ENCODE assay signal across 8 mouse cellular contexts in the genomic region with DNA sequence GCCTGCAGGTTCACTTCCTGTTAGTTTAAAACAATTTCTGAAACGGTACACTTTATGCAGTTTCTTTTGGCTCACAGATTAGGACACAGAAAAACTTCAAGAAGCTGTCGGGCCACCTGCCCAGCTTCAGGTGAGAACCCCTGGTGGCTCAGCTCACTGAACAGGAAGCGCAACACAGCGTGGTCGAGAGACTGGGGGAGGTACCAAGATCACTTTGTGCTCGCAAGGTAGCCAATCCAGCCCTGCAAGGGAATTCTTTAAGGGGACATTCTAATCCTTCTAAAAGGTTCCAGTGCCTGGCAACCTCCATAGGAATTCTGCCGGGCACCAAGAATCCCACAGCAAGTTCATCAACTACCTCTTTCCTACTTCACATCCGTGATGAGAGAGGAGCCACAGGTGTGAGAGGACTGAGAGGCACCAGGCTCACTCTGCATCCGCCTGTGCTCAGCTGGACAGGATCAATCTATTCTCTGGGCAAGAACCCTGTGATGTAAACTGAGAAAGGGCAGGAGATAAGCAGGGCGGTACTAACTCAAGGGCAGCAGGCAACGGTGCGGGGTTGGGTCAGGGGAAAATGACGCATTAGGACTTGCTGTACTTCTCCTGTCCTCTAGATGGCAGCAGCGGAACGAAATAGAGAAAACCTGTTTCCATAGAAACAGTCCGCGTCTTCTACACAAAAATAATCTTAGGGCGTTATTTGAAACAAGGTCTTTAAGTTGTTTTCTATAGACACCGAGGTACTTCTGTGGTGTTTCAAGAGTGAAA.
DNase-seq lines count a peak whose midpoint lies in the region.

No protein-coding gene starts in this region.

- H3K9me3 ChIP-seq in megakaryocyte, embryonic 14.5 days: peaks cover 4% of the 10 kb centered on the region; the same call in 1 of the 2 replicates

- intact Hi-C loops in gastrocnemius, postnatal 14 days (cut with DNase I; ENCODE audit: low total_unique reads): loop anchor here (10.0 kb wide), 1 partner anchor 679 kb away; no protein-coding TSS in a partner anchor

- DNase-seq in adrenal gland, adult (ENCODE audit: inconsistent age in 2 of 2, low spot score in 1 of 2): peak; percentile 74 to 94
- DNase-seq in embryo, embryonic 10 days (ENCODE audit: low spot score): peak; percentile 93
- DNase-seq in gastrocnemius, postnatal 14 days: peak; percentile 43
- DNase-seq in induced T-regulatory cell, adult 2 months (ENCODE audit: low read depth): peak; percentile 94
- DNase-seq in left cerebral cortex, adult 8-10 months (ENCODE audit: low spot score in 2 of 2): peak; percentile 11 to 46
- DNase-seq in right cerebral cortex, postnatal 10 days (ENCODE audit: low spot score in 2 of 2): peak; percentile 71 to 78
- DNase-seq in urinary bladder, postnatal 4 days (ENCODE audit: low spot score in 2 of 2): peak; percentile 25 to 66

- H3K27me3 ChIP-seq in megakaryocyte, embryonic 14.5 days (replicated peaks): peaks cover 6% of the 10 kb centered on the region

- H3K4me3 ChIP-seq in megakaryocyte, embryonic 14.5 days (replicated peaks): peak overlapping the region; percentile 86

- peaks cover 15% of the 10 kb centered on the region for H3K4me1 ChIP-seq in megakaryocyte, embryonic 14.5 days

- no peaks in the 10 kb centered on the region for H3K36me3 ChIP-seq in megakaryocyte, embryonic 14.5 days (replicated peaks; ENCODE audit: low read length)

Comparison
In these comparisons a context has a peak if more than half of its experiments do, and no peak if none do; other contexts are left out.
1. Peak in every context shown above with its lines: DNase-seq and H3K4me3 ChIP-seq.
2. DNase-seq: peak in every context shown above with its lines; median percentile 94 in induced T-regulatory cell, adult 2 months; 93 in embryo, embryonic 10 days; 84 in adrenal gland, adult; 74 in right cerebral cortex, postnatal 10 days; 46 in urinary bladder, postnatal 4 days; 43 in gastrocnemius, postnatal 14 days; 28 in left cerebral cortex, adult 8-10 months.